Mouse (Mus musculus) hindbrain, embryonic 16.5 days (tissue): Measurements from ENCODE around the gene Fam206a. TPM values are rescaled to one million over a fixed set of nuclear protein-coding genes. Genes with fewer than 3 reads are reported as not detected.
A peak's percentile ranks its signal among the peaks of the same experiment; 100 is the strongest.

Source experiments
- ATAC-seq: fragments of 200-750 bp; cut with Nextera tagmentation; 2 replicates; pipeline ENCODE4 v1.8.0; 2017; ENCODE audit warnings: moderate TSS enrichment, moderate library complexity
- H3K27ac ChIP-seq: fragments of 300-500 bp; sonication (generic); 2 replicates; pipeline ENCODE4 v1.5.1; 2014; ENCODE audit warnings: low read depth, mild to moderate bottlenecking, control low read depth, low read length, moderate library complexity
- H3K27me3 ChIP-seq: fragments of 300-500 bp; sonication (generic); replicated peaks from 2 replicates; pipeline ENCODE4 v1.6.1; 2014; ENCODE audit warnings: low read length; ENCODE audit not compliant: control insufficient read depth, insufficient read depth
- H3K36me3 ChIP-seq: fragments of 300-500 bp; sonication (generic); 2 replicates; pipeline ENCODE4 v1.6.1; 2014; ENCODE audit warnings: mild to moderate bottlenecking, low read length, moderate library complexity, mixed read lengths; ENCODE audit not compliant: control insufficient read depth, insufficient read depth
- H3K4me1 ChIP-seq: fragments of 300-500 bp; sonication (generic); 2 replicates; pipeline ENCODE4 v1.6.1; 2014; ENCODE audit warnings: low read depth, low read length; ENCODE audit not compliant: control insufficient read depth, insufficient read depth
- H3K4me2 ChIP-seq: fragments of 300-500 bp; sonication (generic); 2 replicates; pipeline ENCODE4 v1.6.1; 2014; ENCODE audit warnings: mild to moderate bottlenecking, low read length, control low read depth, moderate library complexity
- H3K4me3 ChIP-seq: fragments of 300-500 bp; sonication (generic); 2 replicates; pipeline ENCODE4 v1.5.1; 2014; ENCODE audit warnings: mild to moderate bottlenecking, low read length, control low read depth, moderate library complexity
- H3K9ac ChIP-seq: fragments of 300-500 bp; sonication (generic); 2 replicates; pipeline ENCODE4 v1.6.1; 2014; ENCODE audit warnings: low read depth, mild to moderate bottlenecking, control low read depth, low read length, moderate library complexity
- H3K9me3 ChIP-seq: fragments of 300-500 bp; sonication (generic); 2 replicates; pipeline ENCODE4 v1.6.1; 2014; ENCODE audit warnings: mild to moderate bottlenecking, low read length, moderate library complexity; ENCODE audit not compliant: control insufficient read depth
- WGBS: fragments of 180-500 bp; shearing (Covaris S2); extraction: QIAGEN DNeasy Blood & Tissue Kit; methylation state at CpG from one replicate; pipeline ENCODE4 v1.1.7; 2014; 5-methylcytosine and 5-hydroxymethylcytosine counted together
- polyA plus RNA-seq: library from polyadenylated mRNA; unstranded; fragments of >200 nt; fragmentation: Nextera tagmentation; extraction: Ambion mirVana; gene quantifications from 2 replicates; pipeline ENCODE4 v1.2.1, GENCODE M21; 2015

Fam206a gene
- polyA plus RNA-seq, 1 experiment from 2014 or later = 13.1 TPM

GRCm38 (mm10) chr4:56850724-56851123, 48.6 kb downstream of the Fam206a start:
- no peaks in the 10 kb centered on the region for H3K9me3 ChIP-seq
- H3K4me2 ChIP-seq = no peak overlapping the region
- no peaks in the 10 kb centered on the region; the same call in 1 of the 2 replicates for H3K36me3 ChIP-seq
- no peak overlapping the region for H3K9ac ChIP-seq
- no peak overlapping the region for H3K4me3 ChIP-seq
- H3K4me1 ChIP-seq = peaks cover 4% of the 10 kb centered on the region; the same call in 1 of the 2 replicates
- H3K27ac ChIP-seq = peak overlapping the region; percentile 39; the same call in 1 of the 2 replicates
- WGBS = 40% methylated on average over 6 of the region's 6 CpGs
- H3K27me3 ChIP-seq = no peaks in the 10 kb centered on the region
- peak; percentile 37; the same call in 1 of the 2 replicates for ATAC-seq

- Histone ChIP-seq H3K4me2 (no peak overlapping the region), H3K36me3 (no peaks in the 10 kb centered on the region), H3K9ac (no peak overlapping the region), H3K4me1 (no peaks in the 10 kb centered on the region), H3K9me3 (no peaks in the 10 kb centered on the region), H3K27me3 (no peaks in the 10 kb centered on the region), H3K4me3 (no peak overlapping the region), H3K27ac (no peak overlapping the region)
- ATAC-seq = 0 out of 2 replicates have a peak, but pooled peaks have one; percentile 24
- WGBS = 94% methylated on average over 5 of the region's 5 CpGs
Measured at GRCm38 (mm10) chr4:56855935-56856334, 53.8 kb downstream of the Fam206a start.

- WGBS = 68% methylated on average over 8 of the region's 8 CpGs
- H3K9ac ChIP-seq = no peak overlapping the region
- peak; percentile 47; the same call in 1 of the 2 replicates for ATAC-seq
- no peaks in the 10 kb centered on the region for H3K4me1 ChIP-seq
- no peak overlapping the region for H3K4me3 ChIP-seq
- H3K9me3 ChIP-seq = no peaks in the 10 kb centered on the region
- no peak overlapping the region for H3K4me2 ChIP-seq
- H3K27me3 ChIP-seq = no peaks in the 10 kb centered on the region
- H3K36me3 ChIP-seq = no peaks in the 10 kb centered on the region
- H3K27ac ChIP-seq = no peak overlapping the region
Measured at GRCm38 (mm10) chr4:56856371-56856949, 54.3 kb downstream of the Fam206a start.

GRCm38 (mm10) chr4:56858733-56859132, 56.6 kb downstream of the Fam206a start:
- 78% methylated on average over 9 of the region's 9 CpGs for WGBS
- ATAC-seq = no peak
- peaks cover 6% of the 10 kb centered on the region for H3K4me1 ChIP-seq

More at GRCm38 (mm10) chr4:56858733-56859132, 56.6 kb downstream of the Fam206a start:
- Histone ChIP-seq H3K9ac (no peak overlapping the region), H3K36me3 (no peaks in the 10 kb centered on the region), H3K4me3 (no peak overlapping the region), H3K9me3 (no peaks in the 10 kb centered on the region), H3K27me3 (no peaks in the 10 kb centered on the region), H3K4me2 (no peak overlapping the region), H3K27ac (no peak overlapping the region)

Other genes with a start within 250 kb of the Fam206a start
- gene Gm26657, start 62.3 kb upstream of the Fam206a start, polyA plus RNA-seq = not detected in 2 replicates
- gene Actl7b, start 60.9 kb upstream of the Fam206a start, polyA plus RNA-seq = not detected in 2 replicates
- gene Actl7a, start 58.9 kb upstream of the Fam206a start, polyA plus RNA-seq = not detected in 2 replicates
- gene Elp1, start within 50 bp of the Fam206a start, polyA plus RNA-seq = 56.8 and 60.3 TPM in 2 replicates
- gene Ctnnal1, start 62.8 kb downstream of the Fam206a start, polyA plus RNA-seq = 13.7 and 14.6 TPM in 2 replicates
- 8.1 and 9.5 TPM in 2 replicates for gene Tmem245, start 145.1 kb downstream of the Fam206a start, polyA plus RNA-seq
- gene Frrs1l, start 188.0 kb downstream of the Fam206a start, polyA plus RNA-seq = 20.7 and 24.0 TPM in 2 replicates